Mouse (Mus musculus) forebrain, embryonic 12.5 days (tissue): ENCODE measurements at regions not wholly inside any gene's neighbourhood (a gene's known extent, or its start where the extent isn't known, plus 50 kb on each side); places are given as distances from the start of the nearest gene placed in this dataset.

Source experiments
- ATAC-seq: fragments of 200-750 bp; cut with Nextera tagmentation; 2 replicates; pipeline ENCODE4 v1.8.0; 2017; ENCODE audit warnings: moderate TSS enrichment; ENCODE audit not compliant: low FRiP score
- H3K27ac ChIP-seq: fragments of 300-500 bp; sonication (generic); 2 replicates; pipeline ENCODE4 v1.5.1; 2016; ENCODE audit warnings: mild to moderate bottlenecking
- H3K27me3 ChIP-seq: fragments of 300-500 bp; sonication (generic); 2 replicates; pipeline ENCODE4 v1.6.1; 2016; ENCODE audit warnings: mild to moderate bottlenecking
- H3K36me3 ChIP-seq: fragments of 300-500 bp; sonication (generic); replicated peaks from 2 replicates; pipeline ENCODE4 v1.6.1; 2016; ENCODE audit warnings: mild to moderate bottlenecking
- H3K4me1 ChIP-seq: fragments of 300-500 bp; sonication (generic); 2 replicates; pipeline ENCODE4 v1.6.1; 2016
- H3K4me2 ChIP-seq: fragments of 300-500 bp; sonication (generic); 2 replicates; pipeline ENCODE4 v1.6.1; 2016; ENCODE audit warnings: mild to moderate bottlenecking, moderate library complexity
- H3K4me3 ChIP-seq: fragments of 300-500 bp; sonication (generic); replicated peaks from 2 replicates; pipeline ENCODE4 v1.5.1; 2016; ENCODE audit warnings: mild to moderate bottlenecking
- H3K9ac ChIP-seq: fragments of 300-500 bp; sonication (generic); 2 replicates; pipeline ENCODE4 v1.6.1; 2016; ENCODE audit warnings: mild to moderate bottlenecking
- H3K9me3 ChIP-seq: fragments of 300-500 bp; sonication (generic); 2 replicates; pipeline ENCODE4 v1.6.1; 2016
- WGBS: fragments of 180-500 bp; shearing (Covaris S2); methylation state at CpG from one replicate; pipeline ENCODE4 v1.1.7; 2016; 5-methylcytosine and 5-hydroxymethylcytosine counted together

DNA sequence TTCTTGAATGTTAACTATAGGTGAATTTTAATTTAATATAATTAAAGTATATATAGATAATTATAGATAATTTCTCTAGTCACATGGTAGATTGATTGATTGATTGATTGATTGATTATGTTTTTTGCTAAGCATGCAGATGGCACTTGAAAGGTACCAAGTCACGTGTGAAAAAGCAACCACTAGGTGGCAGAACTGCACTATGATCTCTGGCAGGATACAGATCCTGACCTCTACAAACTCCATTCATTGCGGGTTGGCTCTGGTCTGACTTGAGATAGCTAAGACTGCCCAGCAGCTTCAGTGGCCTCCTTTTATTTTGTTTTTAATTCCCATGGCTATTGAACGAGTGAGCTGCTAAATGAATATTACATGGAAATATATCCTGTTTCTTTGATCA lies 229.7 kb upstream of the Grm3 start:
- Histone ChIP-seq H3K9me3 (no peaks in the 10 kb centered on the region), H3K4me3 (no peak overlapping the region), H3K36me3 (no peaks in the 10 kb centered on the region), H3K4me1 (no peaks in the 10 kb centered on the region), H3K9ac (no peak overlapping the region), H3K27ac (no peak overlapping the region), H3K4me2 (no peak overlapping the region), H3K27me3 (no peaks in the 10 kb centered on the region)
- 15% methylated on average over 3 of the region's 3 CpGs for WGBS
- peak; percentile 83 for ATAC-seq

DNA sequence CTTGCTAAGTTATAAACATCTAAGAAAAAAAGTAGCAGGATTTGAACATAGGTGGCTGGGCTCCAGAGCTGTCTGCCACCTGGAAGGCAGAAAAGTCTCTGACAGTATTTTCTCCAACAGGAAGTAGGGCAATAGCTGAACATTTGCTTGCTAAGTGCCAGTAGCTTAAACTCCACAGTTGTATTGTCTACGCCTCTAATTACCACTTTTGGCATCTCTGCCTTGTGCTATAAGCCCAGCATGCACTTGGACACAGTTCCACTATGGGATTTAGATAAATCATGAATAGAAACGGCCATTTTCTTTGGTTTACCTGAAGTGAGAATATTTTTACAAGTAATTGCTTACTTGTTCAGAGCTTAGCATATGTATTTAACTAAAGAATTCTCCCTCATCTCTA lies 213.8 kb upstream of the Grm3 start:
- Histone ChIP-seq H3K36me3 (no peaks in the 10 kb centered on the region), H3K9me3 (no peaks in the 10 kb centered on the region), H3K9ac (no peak overlapping the region), H3K4me3 (no peak overlapping the region), H3K4me2 (no peak overlapping the region), H3K27ac (no peak overlapping the region), H3K4me1 (no peaks in the 10 kb centered on the region), H3K27me3 (no peaks in the 10 kb centered on the region)
- WGBS = 73% methylated on average over 2 of the region's 2 CpGs
- ATAC-seq = no peak

DNA sequence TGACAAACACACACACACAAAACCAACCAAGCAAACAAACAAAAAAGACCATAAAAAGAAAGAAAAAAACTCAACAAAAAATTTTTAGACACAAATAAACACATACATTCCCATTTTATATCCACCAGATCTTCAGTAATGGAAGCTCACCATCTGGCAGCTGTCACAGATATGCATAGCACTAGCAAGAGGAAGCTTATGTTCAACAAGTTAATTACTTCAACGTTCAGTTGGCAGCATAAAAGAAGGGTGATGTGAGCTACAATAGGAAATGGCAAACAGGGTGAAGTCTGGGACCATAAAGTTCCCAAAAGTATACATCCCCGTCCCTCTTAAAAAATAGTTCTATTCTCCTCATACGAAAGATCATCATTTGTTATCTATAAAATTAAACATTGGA lies 188.0 kb upstream of the Grm3 start:
- H3K9ac ChIP-seq = no peak overlapping the region
- no peak for ATAC-seq
- H3K4me3 ChIP-seq = no peak overlapping the region
- no peaks in the 10 kb centered on the region for H3K27me3 ChIP-seq
- no peaks in the 10 kb centered on the region; the same call in 1 of the 2 replicates for H3K4me1 ChIP-seq
- H3K36me3 ChIP-seq = no peaks in the 10 kb centered on the region
- H3K9me3 ChIP-seq = no peaks in the 10 kb centered on the region
- H3K27ac ChIP-seq = no peak overlapping the region
- H3K4me2 ChIP-seq = no peak overlapping the region
- 62% methylated on average over 3 of the region's 3 CpGs for WGBS

DNA sequence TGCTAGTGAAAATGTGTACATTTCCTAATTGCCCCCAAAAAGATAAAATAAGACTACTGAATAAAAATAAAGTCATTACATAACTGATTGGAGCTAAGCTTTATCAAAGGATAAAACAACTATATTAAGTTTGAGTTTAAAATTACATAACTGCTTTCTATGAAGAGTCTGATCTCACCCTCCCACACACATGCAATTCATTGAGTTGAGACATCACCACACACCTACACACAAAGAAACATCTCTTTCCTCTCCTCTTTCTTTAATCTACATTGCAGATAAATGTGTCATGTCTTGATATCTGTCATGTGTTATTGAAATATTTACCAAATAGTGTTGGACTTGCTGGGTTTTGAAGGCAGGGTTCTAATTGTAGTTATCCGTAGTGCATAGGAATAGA lies 186.8 kb upstream of the Grm3 start:
- no peak overlapping the region for H3K4me2 ChIP-seq
- no peak overlapping the region for H3K4me3 ChIP-seq
- no peaks in the 10 kb centered on the region for H3K9me3 ChIP-seq
- no peaks in the 10 kb centered on the region for H3K36me3 ChIP-seq
- no peak overlapping the region for H3K9ac ChIP-seq
- ATAC-seq = no peak
- no peaks in the 10 kb centered on the region; the same call in 1 of the 2 replicates for H3K4me1 ChIP-seq
- H3K27ac ChIP-seq = no peak overlapping the region
- H3K27me3 ChIP-seq = no peaks in the 10 kb centered on the region
- 93% methylated on average over 1 of the region's 1 CpGs for WGBS

DNA sequence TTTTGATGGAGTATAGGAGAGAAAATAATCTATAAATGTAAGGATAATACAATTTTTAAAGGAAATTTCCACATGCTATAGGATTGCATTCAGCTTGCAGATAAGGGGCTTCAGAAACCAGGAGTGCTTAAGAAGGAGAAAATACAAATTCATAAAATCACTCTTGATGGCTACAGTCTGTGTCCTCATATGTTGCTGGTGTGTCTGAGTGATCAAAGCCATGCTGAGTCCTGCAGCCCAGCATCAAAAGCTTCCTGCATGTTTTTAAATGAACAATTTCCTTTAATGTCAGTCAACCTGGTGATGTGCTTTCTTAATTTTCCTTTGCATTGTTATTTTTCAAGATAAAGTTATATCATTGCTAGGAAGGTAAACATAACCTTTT lies 186.1 kb upstream of the Grm3 start:
- no peaks in the 10 kb centered on the region for H3K36me3 ChIP-seq
- H3K4me3 ChIP-seq = no peak overlapping the region
- no peaks in the 10 kb centered on the region for H3K27me3 ChIP-seq
- no peaks in the 10 kb centered on the region for H3K9me3 ChIP-seq
- H3K9ac ChIP-seq = no peak overlapping the region
- ATAC-seq = no peak
- no peak overlapping the region for H3K27ac ChIP-seq
- H3K4me1 ChIP-seq = no peaks in the 10 kb centered on the region; the same call in 1 of the 2 replicates
- H3K4me2 ChIP-seq = no peak overlapping the region

DNA sequence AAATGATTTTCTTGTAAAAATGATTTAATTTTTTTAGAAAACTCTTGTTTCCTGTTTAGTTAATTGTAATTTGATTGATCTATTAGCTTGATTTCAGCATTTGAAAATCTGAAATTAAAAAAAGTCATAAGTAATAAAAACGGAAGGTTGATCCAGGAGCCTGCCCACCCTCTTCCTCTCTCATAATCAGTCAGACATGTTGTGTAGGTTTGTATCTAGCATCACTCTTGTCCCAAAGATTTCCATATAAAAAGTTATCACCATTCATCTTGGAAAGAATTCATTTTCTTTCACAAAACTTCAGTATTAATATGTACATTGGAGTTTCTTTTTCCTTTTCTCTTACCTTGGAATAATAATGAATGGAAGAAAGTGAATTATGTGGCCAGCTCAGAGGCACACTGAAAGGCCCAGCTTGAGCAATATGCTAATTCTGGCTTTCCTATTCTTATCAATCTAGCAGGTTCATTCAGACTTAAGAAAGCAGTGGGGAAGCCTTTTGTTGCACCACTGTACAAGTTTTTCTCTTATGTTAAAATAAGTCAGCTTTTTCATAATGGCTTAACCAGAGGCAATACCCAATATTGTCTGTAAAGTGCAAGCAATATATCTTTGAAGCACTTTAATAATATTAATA lies 185.6 kb upstream of the Grm3 start:
- Histone ChIP-seq H3K4me2 (no peak overlapping the region), H3K27me3 (no peaks in the 10 kb centered on the region), H3K9me3 (no peaks in the 10 kb centered on the region), H3K4me1 (no peaks in the 10 kb centered on the region; the same call in 1 of the 2 replicates), H3K36me3 (no peaks in the 10 kb centered on the region), H3K4me3 (no peak overlapping the region), H3K27ac (no peak overlapping the region), H3K9ac (no peak overlapping the region)
- peak; percentile 70; the same call in 1 of the 2 replicates for ATAC-seq
- 32% methylated on average over 1 of the region's 1 CpGs for WGBS

DNA sequence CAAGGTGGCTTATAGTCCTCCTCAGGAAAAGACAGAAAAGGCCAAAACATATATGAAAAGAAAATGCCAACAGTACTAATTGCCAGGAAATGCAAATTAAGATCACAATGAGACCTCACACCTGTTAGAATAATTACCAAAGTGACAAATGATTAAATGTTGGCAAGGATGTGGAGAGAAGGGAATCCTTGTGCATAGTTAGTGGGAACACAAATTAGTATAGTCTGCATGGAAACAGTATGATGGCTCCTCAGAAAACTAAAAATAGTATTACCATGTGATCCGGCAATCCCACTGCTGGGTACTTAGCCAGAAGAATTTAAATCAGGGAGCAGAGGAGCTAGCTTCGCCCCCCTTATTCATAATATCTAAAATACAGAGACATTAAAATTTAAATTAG lies 170.3 kb upstream of the Grm3 start:
- Histone ChIP-seq H3K36me3 (no peaks in the 10 kb centered on the region), H3K27ac (no peak overlapping the region), H3K9me3 (no peaks in the 10 kb centered on the region), H3K27me3 (no peaks in the 10 kb centered on the region), H3K4me3 (no peak overlapping the region), H3K9ac (no peak overlapping the region), H3K4me1 (0 out of 2 replicates have a peak, but pooled peaks cover 5% of the 10 kb centered on the region), H3K4me2 (no peak overlapping the region)
- 53% methylated on average over 2 of the region's 2 CpGs for WGBS
- peak; percentile 46; the same call in 1 of the 2 replicates for ATAC-seq

DNA sequence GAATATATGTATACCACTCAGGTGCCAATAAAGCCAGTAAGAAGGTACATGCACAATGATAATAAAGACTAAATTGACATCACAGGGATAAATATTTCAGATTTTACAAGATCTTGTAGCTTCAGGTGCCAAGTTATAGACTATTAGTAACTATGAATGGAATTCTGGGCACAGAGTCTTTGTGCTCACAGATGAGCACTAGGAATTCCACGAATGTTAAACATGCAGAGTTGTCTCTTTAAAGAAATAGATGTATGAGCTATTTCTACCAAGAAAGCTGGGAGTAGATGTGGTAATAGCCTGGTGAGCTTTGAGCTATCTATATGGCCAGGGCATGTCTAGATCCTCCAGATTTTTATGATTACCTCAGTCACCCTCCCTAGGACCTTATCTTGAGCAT lies 153.1 kb upstream of the Grm3 start:
- Histone ChIP-seq H3K27me3 (no peaks in the 10 kb centered on the region), H3K9me3 (no peaks in the 10 kb centered on the region), H3K4me3 (no peak overlapping the region), H3K4me2 (no peak overlapping the region), H3K4me1 (no peaks in the 10 kb centered on the region), H3K36me3 (no peaks in the 10 kb centered on the region), H3K9ac (no peak overlapping the region), H3K27ac (no peak overlapping the region)
- 68% methylated on average over 1 of the region's 1 CpGs for WGBS
- no peak for ATAC-seq

DNA sequence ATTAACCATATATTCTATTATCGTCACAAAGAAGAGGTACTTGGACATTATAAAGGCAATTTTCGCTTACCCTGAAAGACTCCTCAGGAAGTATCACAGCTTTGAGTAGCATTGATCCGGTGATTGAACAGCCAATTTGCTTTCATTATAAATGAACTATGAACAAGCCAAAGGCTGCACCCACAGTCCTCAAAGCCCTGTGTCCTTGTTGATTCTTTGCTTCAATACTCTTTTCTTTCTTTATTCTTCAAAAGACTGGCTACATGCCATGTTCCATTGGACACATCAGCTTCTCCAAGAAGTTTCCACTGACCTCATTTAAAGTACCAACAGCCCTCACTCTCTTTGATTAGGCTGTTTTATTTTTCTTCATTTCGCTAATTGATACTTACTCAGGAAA lies 144.1 kb upstream of the Grm3 start:
- ATAC-seq = peak; percentile 64; the same call in 1 of the 2 replicates
- no peaks in the 10 kb centered on the region for H3K27me3 ChIP-seq
- no peak overlapping the region for H3K9ac ChIP-seq
- no peaks in the 10 kb centered on the region for H3K4me1 ChIP-seq
- no peaks in the 10 kb centered on the region for H3K36me3 ChIP-seq
- 35% methylated on average over 4 of the region's 4 CpGs for WGBS
- H3K27ac ChIP-seq = no peak overlapping the region
- H3K4me2 ChIP-seq = no peak overlapping the region
- no peaks in the 10 kb centered on the region for H3K9me3 ChIP-seq
- H3K4me3 ChIP-seq = no peak overlapping the region

DNA sequence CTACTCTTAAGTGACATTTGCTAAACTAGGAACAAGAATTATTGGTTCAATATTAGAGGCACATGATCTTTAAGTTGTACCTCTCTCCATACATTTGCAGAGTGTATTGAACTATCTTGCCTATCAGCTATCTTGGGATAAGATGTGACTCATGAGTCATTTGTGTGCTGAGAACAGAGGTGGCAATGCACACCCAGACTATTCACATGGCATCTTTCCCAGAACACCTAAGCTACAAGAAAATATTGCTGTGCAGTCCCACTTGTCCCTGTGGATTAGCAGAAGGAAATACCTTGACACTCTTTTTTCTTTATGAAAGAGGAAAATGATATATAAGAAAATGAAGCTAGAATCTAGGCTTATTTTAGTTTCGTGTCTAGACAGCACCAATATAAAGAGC lies 104.8 kb upstream of the Grm3 start:
- H3K9ac ChIP-seq = no peak overlapping the region
- 70% methylated on average over 1 of the region's 1 CpGs for WGBS
- ATAC-seq = no peak
- H3K27ac ChIP-seq = no peak overlapping the region
- no peak overlapping the region for H3K4me2 ChIP-seq
- no peaks in the 10 kb centered on the region for H3K27me3 ChIP-seq
- no peaks in the 10 kb centered on the region for H3K4me1 ChIP-seq
- H3K36me3 ChIP-seq = no peaks in the 10 kb centered on the region
- H3K4me3 ChIP-seq = no peak overlapping the region
- H3K9me3 ChIP-seq = no peaks in the 10 kb centered on the region

DNA sequence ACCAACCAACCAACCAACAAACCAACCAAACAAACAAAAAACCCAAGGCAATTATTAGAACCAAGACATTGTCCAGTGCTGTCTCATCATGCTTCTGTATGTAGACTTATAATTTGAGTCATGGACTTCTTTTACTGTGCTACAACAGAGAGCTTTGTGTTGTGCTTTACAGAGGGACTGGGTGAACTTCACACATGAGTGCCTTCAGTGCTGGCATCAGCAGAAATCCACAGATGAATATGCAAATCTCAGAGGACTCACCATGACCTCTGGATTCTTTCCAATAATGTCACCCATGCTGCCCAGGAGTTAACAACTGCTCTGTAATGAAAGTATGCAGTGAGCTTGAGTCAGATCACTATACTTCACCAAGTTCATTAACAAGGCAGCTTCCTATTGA lies 76.7 kb upstream of the Grm3 start:
- Histone ChIP-seq H3K4me2 (no peak overlapping the region), H3K9me3 (no peaks in the 10 kb centered on the region), H3K27me3 (no peaks in the 10 kb centered on the region), H3K27ac (no peak overlapping the region), H3K4me1 (no peaks in the 10 kb centered on the region), H3K36me3 (no peaks in the 10 kb centered on the region), H3K4me3 (no peak overlapping the region), H3K9ac (no peak overlapping the region)
- ATAC-seq = no peak

DNA sequence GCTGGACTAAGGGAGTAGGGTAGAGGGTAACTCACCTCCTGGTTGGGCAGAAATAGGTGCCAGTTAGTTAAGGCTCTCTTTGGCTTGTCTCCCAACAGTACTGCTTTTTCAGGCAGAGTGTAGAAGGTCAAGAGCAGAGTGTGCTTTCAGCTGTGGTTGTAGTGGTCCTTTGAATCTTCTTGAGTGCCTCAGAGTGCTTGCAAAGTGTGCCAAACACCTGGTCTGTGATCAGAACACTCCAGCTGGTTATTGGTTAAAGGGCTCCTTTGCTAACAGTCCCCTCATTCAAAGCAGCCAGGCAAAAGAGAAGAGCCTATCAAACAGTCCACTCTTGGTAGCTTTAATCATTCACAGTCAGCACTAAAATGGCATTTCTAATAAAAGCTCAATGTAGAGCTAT lies 56.1 kb upstream of the Grm3 start:
- H3K27me3 ChIP-seq = no peaks in the 10 kb centered on the region
- H3K4me1 ChIP-seq = no peaks in the 10 kb centered on the region
- H3K36me3 ChIP-seq = no peaks in the 10 kb centered on the region
- H3K9ac ChIP-seq = no peak overlapping the region
- H3K27ac ChIP-seq = no peak overlapping the region
- H3K9me3 ChIP-seq = no peaks in the 10 kb centered on the region
- no peak overlapping the region for H3K4me2 ChIP-seq
- H3K4me3 ChIP-seq = no peak overlapping the region
- no peak; the same call in 1 of the 2 replicates for ATAC-seq
